In the genomic region with DNA sequence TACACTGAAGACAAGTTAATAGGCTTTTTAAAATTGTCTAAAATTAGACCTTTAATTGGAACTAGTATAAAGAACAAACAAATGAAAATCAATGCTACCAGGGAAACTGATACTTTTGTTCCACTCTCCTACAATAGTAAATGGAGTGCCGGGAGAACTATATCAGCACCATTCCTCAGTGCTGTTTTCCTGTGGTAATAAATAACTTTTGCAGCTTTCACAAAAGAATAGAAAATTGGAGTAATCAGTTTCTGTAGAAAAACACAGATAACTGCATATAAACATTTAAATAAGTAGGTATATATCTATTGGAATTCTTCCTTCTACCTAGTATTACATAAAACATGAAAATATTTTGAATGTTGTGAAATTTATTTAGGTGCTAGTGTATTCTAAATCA, we compare ENCODE assay signal across 14 mouse cellular contexts. TPM values are rescaled to one million over a fixed set of nuclear protein-coding genes. Genes with fewer than 3 reads are reported as not detected.
DNase-seq lines count a peak whose midpoint lies in the region; ATAC-seq and TF ChIP-seq lines count a peak whose summit lies in the region.
"Had no signal": no experiment of that assay in that cellular context is flagged by ENCODE, and none has a peak within 500 bp of the region (broad histone marks: within the 10 kb centered on the region; RNA-seq: fewer than 3 reads in every experiment).

No protein-coding gene starts in this region.

- intact Hi-C loops in heart, postnatal 25 days (cut with DNase I) = loop anchor here (5.0 to 10.0 kb wide), 2 partner anchors 73 to 1619 kb away; no protein-coding TSS in a partner anchor

- peaks cover 11% of the 10 kb centered on the region; the same call in 1 of the 2 replicates for H3K4me1 ChIP-seq in kidney, embryonic 15.5 days
- H3K4me1 ChIP-seq in CH12.LX (ENCODE audit: control insufficient read depth in 1 of 2, insufficient read depth in 2 of 2) = peaks cover 0 to 4% of the 10 kb centered on the region in 2 experiments; a peak in 2 of 4 replicates
- peaks cover 14% of the 10 kb centered on the region for H3K4me1 ChIP-seq in liver, embryonic 12.5 days

- no peaks in the 10 kb centered on the region for H3K9me3 ChIP-seq in kidney, embryonic 15.5 days (replicated peaks)
- no peaks in the 10 kb centered on the region for H3K9me3 ChIP-seq in CH12.LX (replicated peaks; ENCODE audit: low read length)
- H3K9me3 ChIP-seq in liver, embryonic 12.5 days (replicated peaks) = no peaks in the 10 kb centered on the region
- H3K9me3 ChIP-seq: limb, embryonic 15.5 days had no signal

- 0 out of 2 replicates have a peak overlapping the region, but pooled peaks have one; percentile 16 for H3K4me2 ChIP-seq in kidney, embryonic 15.5 days
- no peak overlapping the region; the same call in 1 of the 2 replicates for H3K4me2 ChIP-seq in CH12.LX (ENCODE audit: insufficient read depth, low read depth, poor library complexity, severe bottlenecking)
- peak overlapping the region; percentile 60 for H3K4me2 ChIP-seq in liver, embryonic 12.5 days
- H3K4me2 ChIP-seq: limb, embryonic 15.5 days had no signal

- no peak overlapping the region for H3K4me3 ChIP-seq in kidney, embryonic 15.5 days (replicated peaks)
- peak overlapping the region in 2 of 3 experiments; percentile 12 to 15 for H3K4me3 ChIP-seq in CH12.LX (replicated peaks in 1 of 3; ENCODE audit: low read depth in 2 of 3, low read length in 2 of 3, poor library complexity in 1 of 3)
- peak overlapping the region; percentile 46 for H3K4me3 ChIP-seq in liver, embryonic 12.5 days
- H3K4me3 ChIP-seq: limb, embryonic 15.5 days had no signal

- dilution Hi-C loops in CH12.LX (cut with MboI; ENCODE audit: extremely low pct_ligation_motif_present, extremely low pct_unique_long_range_greater_than_20kb, low sequenced_read_pairs) = no loop called here

- no peak overlapping the region for H3K9ac ChIP-seq in kidney, embryonic 15.5 days
- H3K9ac ChIP-seq in CH12.LX (ENCODE audit: insufficient read depth, low read depth) = no peak overlapping the region; the same call in 1 of the 2 replicates
- H3K9ac ChIP-seq in liver, embryonic 12.5 days = no peak overlapping the region
- H3K9ac ChIP-seq: limb, embryonic 15.5 days had no signal

- peaks cover 30% of the 10 kb centered on the region for H3K79me2 ChIP-seq in CH12.LX (replicated peaks; ENCODE audit: control insufficient read depth, extremely low read depth, insufficient read depth, poor library complexity, severe bottlenecking)

- in situ Hi-C loops in CH12.LX (cut with MboI; ENCODE audit: low pct_ligation_motif_present, low pct_unique_long_range_greater_than_20kb, low sequenced_read_pairs) = loop anchor here (5.0 kb wide), 1 partner anchor 37 kb away; no protein-coding TSS in a partner anchor

- no peak for TF ChIP-seq CTCF in CH12.LX (conservative IDR thresholded peaks at IDR 0.05 in 1 of 2, IDR thresholded peaks at IDR 0.05 in 1 of 2; ENCODE audit: low read depth in 2 of 2, low read length in 2 of 2)

- H3K36me3 ChIP-seq in kidney, embryonic 15.5 days = no peaks in the 10 kb centered on the region
- no peaks in the 10 kb centered on the region for H3K36me3 ChIP-seq in CH12.LX (replicated peaks in 1 of 2; ENCODE audit: control insufficient read depth in 1 of 2, insufficient read depth in 1 of 2, low read length in 1 of 2)
- peaks cover 6% of the 10 kb centered on the region for H3K36me3 ChIP-seq in liver, embryonic 12.5 days
- H3K36me3 ChIP-seq: limb, embryonic 15.5 days had no signal

- no peak overlapping the region for H3K27ac ChIP-seq in kidney, embryonic 15.5 days
- H3K27ac ChIP-seq in CH12.LX (ENCODE audit: insufficient read depth, low read depth) = no peak overlapping the region
- H3K27ac ChIP-seq in liver, embryonic 12.5 days = no peak overlapping the region
- H3K27ac ChIP-seq: limb, embryonic 15.5 days had no signal

- no peak for TF ChIP-seq POLR2A in CH12.LX (IDR thresholded peaks at IDR 0.05; ENCODE audit: low read depth, low read length)

- TF ChIP-seq RAD21 in CH12.LX (IDR thresholded peaks at IDR 0.05; ENCODE audit: low read depth, low read length) = no peak

- TF ChIP-seq EP300 in CH12.LX (IDR thresholded peaks at IDR 0.05; ENCODE audit: low read length) = no peak

- H3K27me3 ChIP-seq in kidney, embryonic 15.5 days = no peaks in the 10 kb centered on the region
- H3K27me3 ChIP-seq in CH12.LX (replicated peaks) = no peaks in the 10 kb centered on the region
- H3K27me3 ChIP-seq in liver, embryonic 12.5 days (replicated peaks) = no peaks in the 10 kb centered on the region
- H3K27me3 ChIP-seq: limb, embryonic 15.5 days had no signal

- WGBS in kidney, embryonic 15.5 days = 16% methylated on average over 1 of the region's 1 CpGs
- 27% methylated on average over 1 of the region's 1 CpGs for WGBS in liver, embryonic 12.5 days (ENCODE audit: insufficient replicate concordance)

- no peak for ATAC-seq in kidney, embryonic 15.5 days (replicated peaks; ENCODE audit: low FRiP score)
- ATAC-seq in liver, embryonic 12.5 days = no peak

- peak; percentile 37 for DNase-seq in heart, adult 11 months
- DNase-seq in heart, postnatal 25 days (ENCODE audit: low spot score) = no peak
- no peak for DNase-seq in kidney, adult 9 months
- DNase-seq in CH12.LX (ENCODE audit: extremely low read depth) = no peak
- DNase-seq in ovary, postnatal 10 days (ENCODE audit: low spot score) = no peak
- DNase-seq in cerebellum, adult 11-12 months = no peak
- DNase-seq: B cell, adult 2 months; cerebellum, postnatal 36 days; kidney, adult 11 months; retina, postnatal 1 day had no signal

TF ChIP-seq in CH12.LX, 34 proteins besides CTCF, POLR2A, EP300 and RAD21:
- no peak for TF ChIP-seq MYC (IDR thresholded peaks at IDR 0.05; ENCODE audit: low read depth, low read length)
- no peak for TF ChIP-seq SMC3 (IDR thresholded peaks at IDR 0.05; ENCODE audit: low read depth, low read length)
- no peak for TF ChIP-seq ZMIZ1 (IDR thresholded peaks at IDR 0.05; ENCODE audit: low read depth, low read length)
- TF ChIP-seq MAFK (IDR thresholded peaks at IDR 0.05; ENCODE audit: insufficient replicate concordance, low read length) = no peak
- no peak for TF ChIP-seq CHD1 (IDR thresholded peaks at IDR 0.05; ENCODE audit: low read depth, low read length)
- no peak for TF ChIP-seq JUND (conservative IDR thresholded peaks at IDR 0.05; ENCODE audit: low read depth, low read length)
- TF ChIP-seq ZNF384 (IDR thresholded peaks at IDR 0.05; ENCODE audit: low read depth, low read length) = no peak
- TF ChIP-seq BHLHE40 (IDR thresholded peaks at IDR 0.05; ENCODE audit: low read depth, low read length) = no peak
- no peak for TF ChIP-seq ZC3H11A (IDR thresholded peaks at IDR 0.05; ENCODE audit: low read depth, low read length)
- no peak for TF ChIP-seq MEF2A (IDR thresholded peaks at IDR 0.05; ENCODE audit: borderline replicate concordance, low read depth, low read length)
- no peak for TF ChIP-seq MAX (IDR thresholded peaks at IDR 0.05; ENCODE audit: low read length)
- TF ChIP-seq RCOR1 (conservative IDR thresholded peaks at IDR 0.05; ENCODE audit: low read depth, low read length) = no peak
- no peak for TF ChIP-seq TCF12 (IDR thresholded peaks at IDR 0.05; ENCODE audit: low read depth, low read length)
- TF ChIP-seq JUN (IDR thresholded peaks at IDR 0.05; ENCODE audit: insufficient read depth, low read depth, low read length) = no peak

RNA-seq across cellular contexts. Expression of gene Kcnrg, which starts 38.3 kb away (rescaled TPM):
- under 1 TPM in 1 of 2 experiments, not detected in 1; 0.13 TPM for total RNA-seq in heart, postnatal 25 days (2021)
- polyA plus RNA-seq in kidney, embryonic 15.5 days (2015; fragmentation: Nextera tagmentation; extraction: Ambion mirVana) = 0.57 and 0.72 TPM in 2 replicates
- total RNA-seq in CH12.LX (2012; rRNA removed) = not detected in 2 replicates
- total RNA-seq in CH12.LX (2014; rRNA removed) = 0.12 and 0.26 TPM in 2 replicates
- polyA plus RNA-seq in CH12.LX (2012; ENCODE audit: insufficient read length, low read depth) = 0.13 TPM in 1 of 2 replicates, not detected in the other
- polyA plus RNA-seq in liver, embryonic 12.5 days (2016; fragmentation: Nextera tagmentation; extraction: Ambion mirVana) = 0.41 and 0.42 TPM in 2 replicates
- polyA plus RNA-seq: spleen, adult 2 months had no signal

RNA-seq across cellular contexts. Expression of gene Trim13, which starts 47.5 kb away (rescaled TPM):
- 1 to 10 TPM; 7.9 to 8.6 TPM for total RNA-seq in heart, postnatal 25 days (2021)
- 16.0 and 16.3 TPM in 2 replicates for polyA plus RNA-seq in kidney, embryonic 15.5 days (2015; fragmentation: Nextera tagmentation; extraction: Ambion mirVana)
- total RNA-seq in CH12.LX (2012; rRNA removed) (3.2 and 3.9 TPM in 2 replicates), CH12.LX (2014; rRNA removed) (7.9 and 11.3 TPM in 2 replicates)
- polyA plus RNA-seq in CH12.LX (2012; ENCODE audit: insufficient read length, low read depth) = 5.7 and 7.5 TPM in 2 replicates
- 6.9 and 7.7 TPM in 2 replicates for polyA plus RNA-seq in liver, embryonic 12.5 days (2016; fragmentation: Nextera tagmentation; extraction: Ambion mirVana)
